ENCODE assay signal across 23 mouse cellular contexts in genomic region chr6:85919401-85919800, GRCm38 (mm10). TPM values are rescaled to one million over a fixed set of nuclear protein-coding genes. Genes with fewer than 3 reads are reported as not detected.
"Had no signal": no experiment of that assay in that cellular context is flagged by ENCODE, and none has a peak within 500 bp of the region (broad histone marks: within the 10 kb centered on the region; RNA-seq: fewer than 3 reads in every experiment).

No protein-coding gene starts in this region.

- ATAC-seq: hindbrain, embryonic 16.5 days; intestine, embryonic 15.5 days; midbrain, embryonic 13.5 days; midbrain, embryonic 16.5 days had no signal

- H3K27me3 ChIP-seq: intestine, embryonic 15.5 days; lung, embryonic 15.5 days; megakaryocyte, embryonic 14.5 days; midbrain, embryonic 13.5 days; neural tube, embryonic 13.5 days; stomach, embryonic 15.5 days had no signal

- H3K9ac ChIP-seq: intestine, embryonic 15.5 days; liver, embryonic 14.5 days; lung, embryonic 15.5 days; midbrain, embryonic 13.5 days; neural tube, embryonic 13.5 days; stomach, embryonic 15.5 days had no signal

- H3K4me3 ChIP-seq: intestine, embryonic 15.5 days; lung, embryonic 15.5 days; megakaryocyte, embryonic 14.5 days; midbrain, embryonic 10.5 days; midbrain, embryonic 13.5 days; myocyte; neural tube, embryonic 13.5 days; stomach, embryonic 15.5 days had no signal

- H3K4me2 ChIP-seq: intestine, embryonic 15.5 days; liver, embryonic 11.5 days; lung, embryonic 15.5 days; midbrain, embryonic 13.5 days; neural tube, embryonic 13.5 days; stomach, embryonic 15.5 days had no signal

- DNase-seq: lung, adult 18-20 months; lung, postnatal 10 days; lung, postnatal 36 days; retina, postnatal 1 day; right cerebral cortex, postnatal 25 days; spleen, adult 18-20 months; thymus, postnatal 25 days had no signal

- H3K9me3 ChIP-seq: intestine, embryonic 15.5 days; lung, embryonic 15.5 days; megakaryocyte, embryonic 14.5 days; midbrain, embryonic 10.5 days; midbrain, embryonic 13.5 days; neural tube, embryonic 13.5 days; stomach, embryonic 15.5 days had no signal

- H3K27ac ChIP-seq: intestine, embryonic 15.5 days; liver, embryonic 14.5 days; lung, embryonic 15.5 days; midbrain, embryonic 10.5 days; midbrain, embryonic 13.5 days; neural tube, embryonic 13.5 days; stomach, embryonic 15.5 days had no signal

RNA-seq across cellular contexts. Expression of gene Nat8f2, which starts 50.4 kb away (rescaled TPM):
- total RNA-seq: monocyte, adult 5-6 weeks; neutrophil, adult 5-6 weeks had no signal
- polyA plus RNA-seq: hindbrain, embryonic 16.5 days; limb, embryonic 11.5 days; limb, embryonic 14.5 days; liver, embryonic 11.5 days; liver, embryonic 14.5 days; midbrain, embryonic 10.5 days; midbrain, embryonic 13.5 days; myocyte; neural tube, embryonic 13.5 days had no signal
